Mouse (Mus musculus): Measurements from ENCODE around the gene Ccdc152. TPM values are rescaled to one million over a fixed set of nuclear protein-coding genes. Genes with fewer than 3 reads are reported as not detected.

The Ccdc152 gene
- total and polyA plus RNA-seq, 2 experiments from 2014 or later = 0.64 TPM; not detected in 1

DNA sequence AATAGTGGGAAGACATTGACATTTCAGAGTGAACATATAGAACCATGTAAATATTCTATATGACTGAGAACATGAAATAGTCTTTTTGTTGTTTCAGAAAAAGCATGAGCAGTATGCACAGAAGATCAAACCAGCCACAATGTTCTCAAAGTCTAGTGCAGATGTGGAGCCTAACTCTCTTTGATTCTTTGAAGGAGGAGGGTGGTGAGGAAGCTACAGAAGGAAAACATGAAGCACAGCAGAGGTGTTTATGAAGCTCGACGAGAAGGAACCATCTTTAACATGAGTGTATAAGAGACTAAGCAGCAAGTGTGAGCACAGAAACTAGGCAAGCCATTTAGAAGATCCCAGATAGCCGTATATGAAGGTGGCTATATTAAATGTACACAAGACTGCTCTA is 6.5 kb upstream of the Ccdc152 start:
- TF ChIP-seq CTCF (IDR thresholded peaks at IDR 0.05; ENCODE audit: low read depth) = no peak
- WGBS = 88% methylated on average over 3 of the region's 3 CpGs
- Histone ChIP-seq H3K9me3 (ENCODE audit: low read length) (no peaks in the 10 kb centered on the region; the same call in 1 of the 2 replicates), H3K27me3 (ENCODE audit: insufficient read depth, low read length) (no peaks in the 10 kb centered on the region), H3K4me1 (ENCODE audit: insufficient read depth, low read length) (no peaks in the 10 kb centered on the region), H3K36me3 (ENCODE audit: insufficient read depth, low read length) (no peaks in the 10 kb centered on the region), H3K4me2 (ENCODE audit: low read depth, low read length) (no peak overlapping the region), H3K4me3 (ENCODE audit: low read length) (no peak overlapping the region), H3K9ac (replicated peaks; ENCODE audit: low read length) (no peak overlapping the region), H3K27ac (no peak overlapping the region)
- ATAC-seq (no peak), DNase-seq (ENCODE audit: low spot score) (no peak)

GRCm38 (mm10) chr15:3300361-3301100 is 2.8 kb downstream of the Ccdc152 start:
- no peaks in the 10 kb centered on the region for H3K27me3 ChIP-seq (ENCODE audit: insufficient read depth, low read length)
- DNase-seq (ENCODE audit: low spot score) = no peak
- TF ChIP-seq CTCF (IDR thresholded peaks at IDR 0.05; ENCODE audit: low read depth) = no peak
- WGBS = 78% methylated on average over 4 of the region's 4 CpGs
- ATAC-seq = no peak
- H3K9me3 ChIP-seq (ENCODE audit: low read length) = no peaks in the 10 kb centered on the region; the same call in 1 of the 2 replicates
- no peak overlapping the region for H3K9ac ChIP-seq (replicated peaks; ENCODE audit: low read length)
- no peak overlapping the region for H3K27ac ChIP-seq
- no peak overlapping the region for H3K4me2 ChIP-seq (ENCODE audit: low read depth, low read length)
- H3K36me3 ChIP-seq (ENCODE audit: insufficient read depth, low read length) = no peaks in the 10 kb centered on the region
- no peak overlapping the region for H3K4me3 ChIP-seq (ENCODE audit: low read length)
- H3K4me1 ChIP-seq (ENCODE audit: insufficient read depth, low read length) = no peaks in the 10 kb centered on the region

DNA sequence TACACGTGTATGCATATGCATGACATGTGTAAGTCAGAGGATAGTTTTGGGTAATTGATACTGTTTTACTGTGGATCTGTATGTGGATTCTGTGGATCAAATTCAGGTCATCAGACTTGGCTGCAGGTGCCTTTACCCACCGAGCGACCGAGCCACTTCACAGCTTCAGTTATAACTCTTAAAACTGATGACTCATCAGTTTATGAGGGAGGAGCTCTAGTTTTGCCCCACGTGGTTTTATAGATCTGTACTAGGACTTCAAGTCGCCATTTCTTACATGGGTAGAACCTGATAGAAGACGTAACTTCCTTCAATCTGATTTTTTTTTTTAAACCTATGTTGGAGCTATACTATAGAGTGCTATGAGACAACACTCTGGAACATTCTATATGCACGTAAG is 5.7 kb downstream of the Ccdc152 start:
- no peaks in the 10 kb centered on the region for H3K27me3 ChIP-seq (ENCODE audit: insufficient read depth, low read length)
- H3K36me3 ChIP-seq (ENCODE audit: insufficient read depth, low read length) = no peaks in the 10 kb centered on the region
- H3K9ac ChIP-seq (replicated peaks; ENCODE audit: low read length) = no peak overlapping the region
- no peak overlapping the region for H3K4me2 ChIP-seq (ENCODE audit: low read depth, low read length)
- TF ChIP-seq CTCF (IDR thresholded peaks at IDR 0.05; ENCODE audit: low read depth) = no peak
- no peak overlapping the region for H3K4me3 ChIP-seq (ENCODE audit: low read length)
- no peaks in the 10 kb centered on the region for H3K4me1 ChIP-seq (ENCODE audit: insufficient read depth, low read length)
- DNase-seq (ENCODE audit: low spot score) = no peak
- no peaks in the 10 kb centered on the region for H3K9me3 ChIP-seq (ENCODE audit: low read length)
- 88% methylated on average over 8 of the region's 8 CpGs for WGBS
- no peak overlapping the region for H3K27ac ChIP-seq
- no peak for ATAC-seq

- H3K4me1 ChIP-seq (ENCODE audit: insufficient read depth, low read length) = no peaks in the 10 kb centered on the region
- H3K27me3 ChIP-seq (ENCODE audit: insufficient read depth, low read length) = no peaks in the 10 kb centered on the region
- no peak overlapping the region for H3K4me2 ChIP-seq (ENCODE audit: low read depth, low read length)
- H3K9ac ChIP-seq (replicated peaks; ENCODE audit: low read length) = no peak overlapping the region
- no peak overlapping the region for H3K4me3 ChIP-seq (ENCODE audit: low read length)
- no peak overlapping the region for H3K27ac ChIP-seq
- TF ChIP-seq CTCF (IDR thresholded peaks at IDR 0.05; ENCODE audit: low read depth) = peak; percentile 47
- ATAC-seq = no peak
- DNase-seq (ENCODE audit: low spot score) = peak; percentile 58
- 78% methylated on average over 1 of the region's 1 CpGs for WGBS
- no peaks in the 10 kb centered on the region for H3K36me3 ChIP-seq (ENCODE audit: insufficient read depth, low read length)
- no peaks in the 10 kb centered on the region for H3K9me3 ChIP-seq (ENCODE audit: low read length)
These were observed 7.3 kb downstream of the Ccdc152 start for GRCm38 (mm10) chr15:3295986-3296385.

- WGBS = 63% methylated on average over 1 of the region's 1 CpGs
- H3K9ac ChIP-seq (replicated peaks; ENCODE audit: low read length) = no peak overlapping the region
- no peaks in the 10 kb centered on the region for H3K27me3 ChIP-seq (ENCODE audit: insufficient read depth, low read length)
- no peak overlapping the region for H3K4me3 ChIP-seq (ENCODE audit: low read length)
- ATAC-seq (no peak), DNase-seq (ENCODE audit: low spot score) (no peak)
- H3K36me3 ChIP-seq (ENCODE audit: insufficient read depth, low read length) = no peaks in the 10 kb centered on the region
- H3K4me1 ChIP-seq (ENCODE audit: insufficient read depth, low read length) = no peaks in the 10 kb centered on the region
- H3K9me3 ChIP-seq (ENCODE audit: low read length) = no peaks in the 10 kb centered on the region
- no peak overlapping the region for H3K27ac ChIP-seq
- no peak for TF ChIP-seq CTCF (IDR thresholded peaks at IDR 0.05; ENCODE audit: low read depth)
- no peak overlapping the region for H3K4me2 ChIP-seq (ENCODE audit: low read depth, low read length)
These were observed 9.8 kb downstream of the Ccdc152 start for GRCm38 (mm10) chr15:3293477-3293876.

GRCm38 (mm10) chr15:3290435-3290834 is 12.9 kb downstream of the Ccdc152 start:
- no peaks in the 10 kb centered on the region for H3K36me3 ChIP-seq (ENCODE audit: insufficient read depth, low read length)
- TF ChIP-seq CTCF (IDR thresholded peaks at IDR 0.05; ENCODE audit: low read depth) = no peak
- WGBS = 94% methylated on average over 3 of the region's 3 CpGs
- no peak overlapping the region for H3K4me2 ChIP-seq (ENCODE audit: low read depth, low read length)
- ATAC-seq (no peak), DNase-seq (ENCODE audit: low spot score) (no peak)
- no peaks in the 10 kb centered on the region for H3K9me3 ChIP-seq (ENCODE audit: low read length)
- H3K4me1 ChIP-seq (ENCODE audit: insufficient read depth, low read length) = no peaks in the 10 kb centered on the region
- no peaks in the 10 kb centered on the region for H3K27me3 ChIP-seq (ENCODE audit: insufficient read depth, low read length)
- H3K4me3 ChIP-seq (ENCODE audit: low read length) = no peak overlapping the region
- no peak overlapping the region for H3K9ac ChIP-seq (replicated peaks; ENCODE audit: low read length)
- no peak overlapping the region for H3K27ac ChIP-seq

DNA sequence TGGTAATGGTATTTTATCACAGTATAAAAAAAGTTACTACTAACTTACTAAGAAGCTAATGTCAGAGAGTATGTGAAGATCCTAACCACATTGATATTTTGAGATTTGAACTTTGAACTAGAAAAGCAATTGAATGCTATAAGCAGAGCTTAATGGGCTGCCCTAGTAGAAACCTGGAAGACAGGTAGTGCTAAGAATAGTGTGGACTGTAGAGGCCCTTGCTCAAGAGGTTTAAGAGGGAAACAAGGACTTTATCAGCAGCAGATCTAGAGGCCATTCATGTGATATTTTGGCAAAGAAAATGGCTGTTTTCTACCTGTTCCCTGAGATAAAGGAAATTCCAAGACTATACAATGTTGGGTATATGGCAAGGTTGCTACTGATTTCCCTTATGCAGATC is 17.3 kb downstream of the Ccdc152 start:
- Histone ChIP-seq H3K4me1 (ENCODE audit: insufficient read depth, low read length) (no peaks in the 10 kb centered on the region), H3K9me3 (ENCODE audit: low read length) (no peaks in the 10 kb centered on the region), H3K4me3 (ENCODE audit: low read length) (no peak overlapping the region), H3K36me3 (ENCODE audit: insufficient read depth, low read length) (no peaks in the 10 kb centered on the region), H3K4me2 (ENCODE audit: low read depth, low read length) (no peak overlapping the region), H3K27ac (no peak overlapping the region), H3K27me3 (ENCODE audit: insufficient read depth, low read length) (no peaks in the 10 kb centered on the region), H3K9ac (replicated peaks; ENCODE audit: low read length) (no peak overlapping the region)
- no peak for ATAC-seq
- no peak for DNase-seq (ENCODE audit: low spot score)
- TF ChIP-seq CTCF (IDR thresholded peaks at IDR 0.05; ENCODE audit: low read depth) = no peak

Measured in hindbrain, postnatal 0 days (tissue).